Mouse (Mus musculus): ENCODE measurements around the gene Crebrf. TPM values are rescaled to one million over a fixed set of nuclear protein-coding genes. Genes with fewer than 3 reads are reported as not detected.

The Crebrf gene
- polyA plus RNA-seq, 1 experiment from 2014 or later, result 4.6 TPM

DNA sequence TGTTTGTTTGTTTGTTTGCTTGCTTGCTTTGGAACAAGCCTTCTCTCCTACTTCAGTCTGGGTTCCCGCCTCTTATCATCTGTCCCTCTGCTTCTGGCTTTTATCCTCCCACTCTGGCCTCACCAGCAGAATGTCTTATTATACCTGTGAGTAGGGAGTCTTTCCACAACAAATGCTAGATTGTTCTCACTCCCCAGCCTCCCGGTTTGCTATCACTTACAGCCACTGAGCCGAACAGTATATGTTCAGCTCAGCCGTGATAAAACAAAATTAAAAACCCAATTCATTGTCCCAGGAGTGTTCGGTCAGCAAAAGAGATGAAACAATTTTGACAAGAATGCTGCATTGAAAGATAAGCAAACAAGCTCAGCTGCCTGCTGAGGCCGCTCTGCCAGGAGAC, 5.4 kb upstream of the Crebrf start:
- H3K9ac ChIP-seq (ENCODE audit: low read depth, low read length), result no peak overlapping the region

DNA sequence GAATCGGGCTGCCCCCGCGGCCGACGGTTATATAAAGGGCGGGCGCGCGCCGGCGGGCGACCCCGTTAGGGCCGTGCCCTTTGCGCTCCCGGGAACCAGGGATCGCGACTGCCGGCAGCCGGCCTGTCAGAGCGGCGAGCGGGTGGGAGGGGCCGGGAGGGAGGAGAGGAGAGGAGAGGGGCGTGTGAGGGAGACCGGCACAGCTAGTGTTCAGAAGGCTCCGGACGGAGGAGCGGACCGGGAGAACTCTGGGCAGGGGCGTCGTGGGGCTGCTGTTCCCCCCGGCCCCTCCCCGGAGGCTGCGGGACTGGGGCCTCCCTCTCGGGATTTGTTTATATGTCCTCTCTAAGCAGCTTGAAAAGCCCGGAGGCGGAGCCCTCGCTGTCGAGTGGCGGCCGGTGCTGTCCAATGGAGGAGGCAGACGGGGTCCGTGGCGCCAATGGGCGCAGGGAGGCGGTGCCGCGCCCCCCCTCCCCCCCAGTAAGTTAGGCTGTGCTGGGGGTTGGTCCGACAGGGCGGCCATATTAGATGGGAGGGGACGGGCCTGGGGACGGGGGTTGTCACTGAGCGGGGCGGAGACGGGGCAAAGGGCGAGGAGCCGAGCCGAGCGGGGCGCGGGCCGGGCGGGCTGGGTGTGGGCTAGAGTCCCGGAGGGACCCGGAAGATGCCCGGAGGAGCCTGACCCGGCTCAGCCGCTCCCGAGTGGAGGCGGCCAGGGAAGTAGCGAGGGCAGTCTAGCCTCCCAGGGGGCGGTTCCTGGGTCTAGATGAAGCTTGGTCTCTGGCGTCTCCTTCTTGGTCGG, 667 bp downstream of the Crebrf start:
- under 1% methylated on average over 60 of the region's 75 CpGs for WGBS (ENCODE audit: insufficient replicate concordance)

More for the DNA sequence above, 5.4 kb upstream of the Crebrf start:
- Histone ChIP-seq H3K36me3 (ENCODE audit: control insufficient read depth, insufficient read depth, low read length) (no peaks in the 10 kb centered on the region), H3K9me3 (replicated peaks; ENCODE audit: control insufficient read depth, low read length) (no peaks in the 10 kb centered on the region), H3K4me3 (ENCODE audit: low read depth, low read length) (no peak overlapping the region), H3K4me2 (0 out of 2 replicates have a peak overlapping the region, but pooled peaks have one; percentile 6), H3K4me1 (ENCODE audit: control insufficient read depth, insufficient read depth, low read length) (peaks cover 24% of the 10 kb centered on the region), H3K27ac (ENCODE audit: low read depth, low read length) (peak overlapping the region; percentile 24; the same call in 1 of the 2 replicates), H3K27me3 (ENCODE audit: control insufficient read depth, insufficient read depth, low read length) (no peaks in the 10 kb centered on the region)
- 29% methylated on average over 6 of the region's 6 CpGs for WGBS (ENCODE audit: insufficient replicate concordance)
- ATAC-seq (replicated peaks; ENCODE audit: insufficient number of reproducible peaks, low FRiP score, low TSS enrichment), result no peak

DNA sequence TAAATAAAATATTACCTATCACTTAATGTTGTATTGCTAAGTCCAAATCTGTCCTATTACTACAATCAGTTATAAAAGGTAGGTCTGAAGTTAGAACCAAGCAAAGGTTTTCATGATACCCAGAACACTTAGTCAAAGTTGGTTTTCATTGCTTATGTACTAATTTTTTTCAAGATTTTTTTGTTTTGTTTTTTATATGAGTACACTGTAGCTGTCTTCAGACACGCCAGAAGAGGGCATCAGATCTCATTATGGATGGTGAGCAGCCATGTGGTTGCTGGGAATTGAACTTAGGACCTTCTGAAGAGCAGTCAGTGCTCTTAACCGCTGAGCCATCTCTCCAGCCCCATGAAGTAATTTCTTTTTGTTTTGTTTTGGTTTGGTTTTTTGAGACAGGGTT, 2.4 kb downstream of the Crebrf start:
- no peaks in the 10 kb centered on the region for H3K9me3 ChIP-seq (replicated peaks; ENCODE audit: control insufficient read depth, low read length)
- no peak overlapping the region for H3K9ac ChIP-seq (ENCODE audit: low read depth, low read length)
- no peak overlapping the region for H3K4me3 ChIP-seq (ENCODE audit: low read depth, low read length)
- H3K36me3 ChIP-seq (ENCODE audit: control insufficient read depth, insufficient read depth, low read length), result no peaks in the 10 kb centered on the region
- 0 out of 2 replicates have a peak, but pooled peaks cover 2% of the 10 kb centered on the region for H3K4me1 ChIP-seq (ENCODE audit: control insufficient read depth, insufficient read depth, low read length)
- H3K27me3 ChIP-seq (ENCODE audit: control insufficient read depth, insufficient read depth, low read length), result no peaks in the 10 kb centered on the region
- no peak overlapping the region for H3K4me2 ChIP-seq
- no peak for ATAC-seq (replicated peaks; ENCODE audit: insufficient number of reproducible peaks, low FRiP score, low TSS enrichment)
- H3K27ac ChIP-seq (ENCODE audit: low read depth, low read length), result no peak overlapping the region
- WGBS (ENCODE audit: insufficient replicate concordance), result 60% methylated on average over 2 of the region's 2 CpGs

More for the DNA sequence above, 667 bp downstream of the Crebrf start:
- peak overlapping the region; percentile 83 for H3K9ac ChIP-seq (ENCODE audit: low read depth, low read length)
- peak overlapping the region; percentile 72 for H3K4me2 ChIP-seq
- H3K27me3 ChIP-seq (ENCODE audit: control insufficient read depth, insufficient read depth, low read length), result no peaks in the 10 kb centered on the region
- peak overlapping the region; percentile 90 for H3K27ac ChIP-seq (ENCODE audit: low read depth, low read length)
- no peaks in the 10 kb centered on the region for H3K36me3 ChIP-seq (ENCODE audit: control insufficient read depth, insufficient read depth, low read length)
- peak overlapping the region; percentile 96 for H3K4me3 ChIP-seq (ENCODE audit: low read depth, low read length)
- no peaks in the 10 kb centered on the region for H3K9me3 ChIP-seq (replicated peaks; ENCODE audit: control insufficient read depth, low read length)
- peak; percentile 99 for ATAC-seq (replicated peaks; ENCODE audit: insufficient number of reproducible peaks, low FRiP score, low TSS enrichment)
- H3K4me1 ChIP-seq (ENCODE audit: control insufficient read depth, insufficient read depth, low read length), result 0 out of 2 replicates have a peak, but pooled peaks cover 2% of the 10 kb centered on the region

DNA sequence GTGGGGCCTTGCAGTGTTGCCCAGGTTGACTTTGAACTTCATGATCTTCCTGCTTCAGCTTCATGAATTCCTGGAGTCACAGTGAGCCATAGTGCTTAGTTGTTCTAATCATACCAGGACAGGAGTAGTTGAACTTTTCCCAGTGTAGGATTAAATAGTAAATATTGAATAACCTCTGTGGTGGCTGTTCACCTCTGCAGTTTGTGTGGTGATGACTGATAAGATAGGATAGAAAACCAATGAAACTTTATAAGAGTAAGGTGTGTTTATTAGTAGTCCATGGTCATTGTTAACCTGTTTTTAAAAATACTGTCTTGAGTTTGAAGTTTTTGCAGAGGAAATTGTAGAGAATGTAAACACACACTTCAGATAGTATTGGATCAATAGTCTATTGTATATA, 4.0 kb downstream of the Crebrf start:
- H3K9me3 ChIP-seq (replicated peaks; ENCODE audit: control insufficient read depth, low read length), result no peaks in the 10 kb centered on the region
- no peak for ATAC-seq (replicated peaks; ENCODE audit: insufficient number of reproducible peaks, low FRiP score, low TSS enrichment)
- no peak overlapping the region for H3K4me2 ChIP-seq
- no peak overlapping the region for H3K9ac ChIP-seq (ENCODE audit: low read depth, low read length)
- no peaks in the 10 kb centered on the region for H3K36me3 ChIP-seq (ENCODE audit: control insufficient read depth, insufficient read depth, low read length)
- H3K4me1 ChIP-seq (ENCODE audit: control insufficient read depth, insufficient read depth, low read length), result 0 out of 2 replicates have a peak, but pooled peaks cover 2% of the 10 kb centered on the region
- H3K4me3 ChIP-seq (ENCODE audit: low read depth, low read length), result no peak overlapping the region
- H3K27ac ChIP-seq (ENCODE audit: low read depth, low read length), result no peak overlapping the region
- H3K27me3 ChIP-seq (ENCODE audit: control insufficient read depth, insufficient read depth, low read length), result no peaks in the 10 kb centered on the region

DNA sequence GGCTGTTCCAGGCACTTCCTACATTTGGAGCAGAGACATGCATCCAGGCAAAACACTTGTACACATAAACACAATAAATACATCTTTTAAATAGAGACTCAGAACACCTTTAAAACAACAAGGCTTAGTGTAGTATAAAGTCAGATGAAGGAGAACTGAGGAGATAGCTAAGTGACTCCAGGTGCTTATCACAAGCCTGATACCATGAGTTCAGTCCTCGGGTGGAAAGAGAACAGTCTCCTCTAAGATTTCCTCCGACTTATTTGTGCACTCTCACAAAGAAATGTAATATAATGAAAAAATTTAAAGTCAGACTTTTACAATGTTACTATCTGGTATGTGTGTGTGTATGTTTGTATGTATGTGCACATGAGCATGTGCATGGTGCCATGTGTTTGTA, 6.4 kb downstream of the Crebrf start:
- Histone ChIP-seq H3K36me3 (ENCODE audit: control insufficient read depth, insufficient read depth, low read length) (no peaks in the 10 kb centered on the region), H3K4me3 (ENCODE audit: low read depth, low read length) (no peak overlapping the region), H3K27ac (ENCODE audit: low read depth, low read length) (no peak overlapping the region), H3K27me3 (ENCODE audit: control insufficient read depth, insufficient read depth, low read length) (no peaks in the 10 kb centered on the region), H3K9ac (ENCODE audit: low read depth, low read length) (no peak overlapping the region), H3K4me2 (no peak overlapping the region), H3K9me3 (replicated peaks; ENCODE audit: control insufficient read depth, low read length) (no peaks in the 10 kb centered on the region), H3K4me1 (ENCODE audit: control insufficient read depth, insufficient read depth, low read length) (no peaks in the 10 kb centered on the region; the same call in 1 of the 2 replicates)
- ATAC-seq (replicated peaks; ENCODE audit: insufficient number of reproducible peaks, low FRiP score, low TSS enrichment), result no peak
- 48% methylated on average over 2 of the region's 2 CpGs for WGBS (ENCODE audit: insufficient replicate concordance)

DNA sequence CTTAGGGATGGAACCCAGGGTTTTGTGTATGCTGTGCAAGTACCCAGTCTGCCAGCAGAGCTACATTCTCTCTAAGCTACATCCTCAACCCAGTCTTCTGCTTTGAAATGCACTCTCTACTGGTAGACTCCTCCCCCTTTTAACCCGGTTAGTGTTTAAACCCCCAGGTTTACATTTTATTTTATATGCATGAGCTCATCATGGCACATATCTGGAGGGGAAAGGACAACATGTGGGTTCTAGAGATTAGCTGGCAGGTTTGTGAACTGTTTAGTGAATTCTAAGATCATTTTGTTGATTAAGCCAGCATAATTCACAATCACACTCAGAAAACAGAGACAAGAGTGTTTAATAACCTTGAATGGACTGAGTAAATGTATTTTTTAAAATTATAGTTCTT, 9.3 kb downstream of the Crebrf start:
- Histone ChIP-seq H3K4me2 (no peak overlapping the region), H3K36me3 (ENCODE audit: control insufficient read depth, insufficient read depth, low read length) (no peaks in the 10 kb centered on the region), H3K9ac (ENCODE audit: low read depth, low read length) (no peak overlapping the region), H3K27me3 (ENCODE audit: control insufficient read depth, insufficient read depth, low read length) (no peaks in the 10 kb centered on the region), H3K9me3 (replicated peaks; ENCODE audit: control insufficient read depth, low read length) (no peaks in the 10 kb centered on the region), H3K4me1 (ENCODE audit: control insufficient read depth, insufficient read depth, low read length) (no peaks in the 10 kb centered on the region; the same call in 1 of the 2 replicates), H3K27ac (ENCODE audit: low read depth, low read length) (no peak overlapping the region), H3K4me3 (ENCODE audit: low read depth, low read length) (no peak overlapping the region)
- no peak for ATAC-seq (replicated peaks; ENCODE audit: insufficient number of reproducible peaks, low FRiP score, low TSS enrichment)
- WGBS (ENCODE audit: insufficient replicate concordance), result 50% methylated on average over 1 of the region's 1 CpGs

DNA sequence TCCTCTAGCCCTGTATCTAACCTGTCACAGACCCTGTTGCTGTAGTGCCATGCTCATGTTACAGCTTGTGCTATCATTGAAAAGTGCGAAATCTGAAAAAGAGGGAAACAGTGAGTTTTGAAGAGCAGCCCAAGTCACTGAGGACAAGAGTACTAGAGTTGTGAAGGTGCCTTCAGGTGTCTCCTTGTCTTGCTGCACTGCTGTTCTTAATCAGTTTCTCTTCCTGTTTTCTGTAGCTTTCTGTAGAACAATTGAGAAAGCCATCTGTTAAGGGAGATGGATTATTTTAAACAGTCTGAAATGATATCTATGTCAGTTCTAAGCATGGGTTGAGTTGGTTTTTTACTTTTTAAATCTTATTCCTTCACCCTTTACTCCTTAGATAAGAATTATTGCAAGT, 11.2 kb downstream of the Crebrf start:
- no peak overlapping the region for H3K4me3 ChIP-seq (ENCODE audit: low read depth, low read length)
- ATAC-seq (replicated peaks; ENCODE audit: insufficient number of reproducible peaks, low FRiP score, low TSS enrichment), result no peak
- no peak overlapping the region for H3K27ac ChIP-seq (ENCODE audit: low read depth, low read length)
- H3K36me3 ChIP-seq (ENCODE audit: control insufficient read depth, insufficient read depth, low read length), result no peaks in the 10 kb centered on the region
- H3K9me3 ChIP-seq (replicated peaks; ENCODE audit: control insufficient read depth, low read length), result no peaks in the 10 kb centered on the region
- no peaks in the 10 kb centered on the region for H3K27me3 ChIP-seq (ENCODE audit: control insufficient read depth, insufficient read depth, low read length)
- 59% methylated on average over 1 of the region's 1 CpGs for WGBS (ENCODE audit: insufficient replicate concordance)
- no peak overlapping the region for H3K4me2 ChIP-seq
- H3K9ac ChIP-seq (ENCODE audit: low read depth, low read length), result no peak overlapping the region
- no peaks in the 10 kb centered on the region; the same call in 1 of the 2 replicates for H3K4me1 ChIP-seq (ENCODE audit: control insufficient read depth, insufficient read depth, low read length)

DNA sequence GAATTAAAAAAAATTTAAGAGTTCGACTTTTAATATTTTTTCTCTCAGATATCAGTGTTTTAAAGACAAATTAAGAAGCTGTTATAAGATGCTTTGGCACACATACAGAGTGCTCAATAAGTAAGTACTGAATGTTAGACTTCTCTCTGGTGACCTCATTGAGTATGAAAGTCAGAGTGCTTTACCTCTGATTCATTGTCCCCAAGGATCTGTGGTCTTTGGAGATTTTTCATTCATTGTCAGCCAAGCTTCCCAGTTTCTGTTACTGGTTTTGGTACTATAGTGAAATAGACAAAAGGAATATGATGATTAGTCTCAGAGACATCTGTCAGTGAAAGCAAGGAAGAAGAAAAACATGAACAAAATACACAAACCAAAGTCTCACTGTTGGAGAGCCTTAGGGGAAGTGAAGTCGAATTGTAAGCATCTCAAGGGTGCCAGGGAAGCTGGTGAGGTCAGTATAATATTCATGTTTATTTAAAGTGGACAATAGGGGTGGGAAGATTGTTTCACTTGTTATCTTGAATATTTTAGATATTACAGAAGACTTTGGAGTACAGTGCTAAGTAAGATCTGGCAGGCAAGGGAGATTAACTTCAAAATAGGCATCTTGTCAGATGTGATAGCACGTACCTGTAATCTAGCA, 11.8 kb downstream of the Crebrf start:
- no peak overlapping the region for H3K4me2 ChIP-seq
- no peaks in the 10 kb centered on the region; the same call in 1 of the 2 replicates for H3K4me1 ChIP-seq (ENCODE audit: control insufficient read depth, insufficient read depth, low read length)
- 58% methylated on average over 3 of the region's 3 CpGs for WGBS (ENCODE audit: insufficient replicate concordance)
- no peaks in the 10 kb centered on the region for H3K36me3 ChIP-seq (ENCODE audit: control insufficient read depth, insufficient read depth, low read length)
- no peak overlapping the region for H3K27ac ChIP-seq (ENCODE audit: low read depth, low read length)
- H3K9me3 ChIP-seq (replicated peaks; ENCODE audit: control insufficient read depth, low read length), result no peaks in the 10 kb centered on the region
- ATAC-seq (replicated peaks; ENCODE audit: insufficient number of reproducible peaks, low FRiP score, low TSS enrichment), result no peak
- no peaks in the 10 kb centered on the region for H3K27me3 ChIP-seq (ENCODE audit: control insufficient read depth, insufficient read depth, low read length)
- no peak overlapping the region for H3K9ac ChIP-seq (ENCODE audit: low read depth, low read length)
- H3K4me3 ChIP-seq (ENCODE audit: low read depth, low read length), result no peak overlapping the region

Measured in heart, embryonic 11.5 days (tissue).